Mouse (Mus musculus) adrenal gland, postnatal 10 days (tissue): Measurements from ENCODE around the gene Fgf13. TPM values are rescaled to one million over a fixed set of nuclear protein-coding genes. Genes with fewer than 3 reads are reported as not detected.

Experiments used
- DNase-seq: peaks from one replicate; pipeline ENCODE4 v3.0.0; 2021; ENCODE audit warnings: mixed read lengths
- long read RNA-seq, 2 experiments: library from polyadenylated mRNA; stranded (forward); transcript quantifications; one replicate each; pipeline ENCODE4 v2.0.0; 2021
- total RNA-seq, 2 experiments: library from RNA; stranded (reverse); gene quantifications; 2 replicates each; pipeline ENCODE4 v1.2.3; 2021

The Fgf13 gene
- total RNA-seq: 1 to 10 TPM; 1.6 to 8.2 TPM
- long read RNA-seq, experiment 1: 0 reads
- long read RNA-seq, experiment 2: 0 reads

- DNase-seq: peak; percentile 9
These were observed at the start of gene Fgf13 for GRCm38 (mm10) chrX:59567695-59568431. Gene Fgf13, minus strand, starts transcription at chrX:59568071.

GRCm38 (mm10) chrX:59606535-59606934, 38.7 kb upstream of the Fgf13 start:
- peak; percentile 1 for DNase-seq

- DNase-seq: no peak
These were observed 21.2 kb upstream of the Fgf13 start for GRCm38 (mm10) chrX:59589050-59589449.

GRCm38 (mm10) chrX:59585508-59586186, 17.8 kb upstream of the Fgf13 start:
- DNase-seq: no peak

- DNase-seq: no peak
These were observed 16.2 kb upstream of the Fgf13 start for GRCm38 (mm10) chrX:59584034-59584433.

- DNase-seq: peak; percentile 34
These were observed 811 bp downstream of the Fgf13 start for GRCm38 (mm10) chrX:59566826-59567694.

- DNase-seq: no peak
These were observed 1.7 kb downstream of the Fgf13 start for GRCm38 (mm10) chrX:59566017-59566679.

- no peak for DNase-seq
These were observed 19.9 kb downstream of the Fgf13 start for GRCm38 (mm10) chrX:59547931-59548330.

- no peak for DNase-seq
These were observed 59.6 kb downstream of the Fgf13 start for GRCm38 (mm10) chrX:59508273-59508672.

- DNase-seq: no peak
These were observed 74.5 kb downstream of the Fgf13 start for GRCm38 (mm10) chrX:59493388-59493787.

- DNase-seq: no peak
These were observed 82.4 kb downstream of the Fgf13 start for GRCm38 (mm10) chrX:59485426-59485825.

- DNase-seq: no peak
These were observed 165.1 kb downstream of the Fgf13 start for GRCm38 (mm10) chrX:59402596-59403285.

- no peak for DNase-seq
These were observed 276.9 kb downstream of the Fgf13 start for GRCm38 (mm10) chrX:59290916-59291411.

- no peak for DNase-seq
These were observed 316.3 kb downstream of the Fgf13 start for GRCm38 (mm10) chrX:59251576-59251975.

GRCm38 (mm10) chrX:59243752-59244151, 324.1 kb downstream of the Fgf13 start:
- no peak for DNase-seq

GRCm38 (mm10) chrX:59243176-59243575, 324.7 kb downstream of the Fgf13 start:
- DNase-seq: no peak

GRCm38 (mm10) chrX:59241460-59241747, 326.5 kb downstream of the Fgf13 start:
- no peak for DNase-seq

GRCm38 (mm10) chrX:59240683-59241459, 327.0 kb downstream of the Fgf13 start:
- DNase-seq: no peak

GRCm38 (mm10) chrX:59220675-59221074, 347.2 kb downstream of the Fgf13 start:
- DNase-seq: no peak

GRCm38 (mm10) chrX:59201146-59201545, 366.7 kb downstream of the Fgf13 start:
- no peak for DNase-seq

- no peak for DNase-seq
These were observed 373.7 kb downstream of the Fgf13 start for GRCm38 (mm10) chrX:59194149-59194548.
